Mouse (Mus musculus): ENCODE results near the gene Slc26a11. TPM values are rescaled to one million over a fixed set of nuclear protein-coding genes. Genes with fewer than 3 reads are reported as not detected.

Slc26a11 gene
- polyA plus RNA-seq, 1 experiment = 9.2 TPM

GRCm38 (mm10) chr11:119396461-119396860 lies 41.1 kb downstream of the Slc26a11 start:
- H3K4me3 ChIP-seq (ENCODE audit: low read depth, low read length) = no peak overlapping the region
- H3K27me3 ChIP-seq (ENCODE audit: control insufficient read depth, insufficient read depth, low read length, poor library complexity, severe bottlenecking) = no peaks in the 10 kb centered on the region; the same call in 1 of the 2 replicates
- H3K36me3 ChIP-seq (ENCODE audit: control insufficient read depth, insufficient read depth, low read length, poor library complexity, severe bottlenecking) = no peaks in the 10 kb centered on the region
- peaks cover 10% of the 10 kb centered on the region for H3K4me1 ChIP-seq (ENCODE audit: control insufficient read depth, insufficient read depth, low read length)
- no peak overlapping the region for H3K9ac ChIP-seq (ENCODE audit: low read depth, poor library complexity, severe bottlenecking)
- no peaks in the 10 kb centered on the region for H3K9me3 ChIP-seq (replicated peaks; ENCODE audit: control insufficient read depth, insufficient read depth, low read length, poor library complexity, severe bottlenecking)
- H3K27ac ChIP-seq (ENCODE audit: insufficient read depth, low read length) = no peak overlapping the region
- TF ChIP-seq CTCF (IDR thresholded peaks at IDR 0.05; ENCODE audit: low read depth, low read length) (no peak), EP300 (IDR thresholded peaks at IDR 0.05; ENCODE audit: insufficient read depth, low read depth, low read length) (peak; percentile 77)

- Histone ChIP-seq H3K27ac (ENCODE audit: insufficient read depth, low read length) (peak overlapping the region; percentile 31; the same call in 1 of the 2 replicates), H3K4me1 (ENCODE audit: control insufficient read depth, insufficient read depth, low read length) (peaks cover 2% of the 10 kb centered on the region), H3K9ac (ENCODE audit: low read depth, poor library complexity, severe bottlenecking) (no peak overlapping the region), H3K36me3 (ENCODE audit: control insufficient read depth, insufficient read depth, low read length, poor library complexity, severe bottlenecking) (no peaks in the 10 kb centered on the region), H3K9me3 (replicated peaks; ENCODE audit: control insufficient read depth, insufficient read depth, low read length, poor library complexity, severe bottlenecking) (no peaks in the 10 kb centered on the region), H3K4me3 (ENCODE audit: low read depth, low read length) (no peak overlapping the region), H3K27me3 (ENCODE audit: control insufficient read depth, insufficient read depth, low read length, poor library complexity, severe bottlenecking) (no peaks in the 10 kb centered on the region)
- no peak for TF ChIP-seq POLR2A (IDR thresholded peaks at IDR 0.05; ENCODE audit: insufficient read depth, low read length)
- no peak for TF ChIP-seq CTCF (IDR thresholded peaks at IDR 0.05; ENCODE audit: low read depth, low read length)
- no peak for TF ChIP-seq EP300 (IDR thresholded peaks at IDR 0.05; ENCODE audit: insufficient read depth, low read depth, low read length)
Measured at GRCm38 (mm10) chr11:119402501-119403160, 47.3 kb downstream of the Slc26a11 start.

GRCm38 (mm10) chr11:119404627-119405026 lies 49.3 kb downstream of the Slc26a11 start:
- no peak overlapping the region for H3K27ac ChIP-seq (ENCODE audit: insufficient read depth, low read length)
- no peak overlapping the region for H3K4me3 ChIP-seq (ENCODE audit: low read depth, low read length)
- TF ChIP-seq POLR2A (IDR thresholded peaks at IDR 0.05; ENCODE audit: insufficient read depth, low read length) = no peak
- TF ChIP-seq CTCF (IDR thresholded peaks at IDR 0.05; ENCODE audit: low read depth, low read length) = peak; percentile 96
- H3K27me3 ChIP-seq (ENCODE audit: control insufficient read depth, insufficient read depth, low read length, poor library complexity, severe bottlenecking) = no peaks in the 10 kb centered on the region
- H3K9me3 ChIP-seq (replicated peaks; ENCODE audit: control insufficient read depth, insufficient read depth, low read length, poor library complexity, severe bottlenecking) = no peaks in the 10 kb centered on the region
- no peak overlapping the region for H3K9ac ChIP-seq (ENCODE audit: low read depth, poor library complexity, severe bottlenecking)
- H3K4me1 ChIP-seq (ENCODE audit: control insufficient read depth, insufficient read depth, low read length) = peaks cover 2% of the 10 kb centered on the region
- no peaks in the 10 kb centered on the region for H3K36me3 ChIP-seq (ENCODE audit: control insufficient read depth, insufficient read depth, low read length, poor library complexity, severe bottlenecking)

GRCm38 (mm10) chr11:119407381-119407780 lies 52.0 kb downstream of the Slc26a11 start:
- H3K9me3 ChIP-seq (replicated peaks; ENCODE audit: control insufficient read depth, insufficient read depth, low read length, poor library complexity, severe bottlenecking) = no peaks in the 10 kb centered on the region
- no peak overlapping the region for H3K9ac ChIP-seq (ENCODE audit: low read depth, poor library complexity, severe bottlenecking)
- H3K36me3 ChIP-seq (ENCODE audit: control insufficient read depth, insufficient read depth, low read length, poor library complexity, severe bottlenecking) = no peaks in the 10 kb centered on the region
- TF ChIP-seq CTCF (IDR thresholded peaks at IDR 0.05; ENCODE audit: low read depth, low read length) (no peak), EP300 (IDR thresholded peaks at IDR 0.05; ENCODE audit: insufficient read depth, low read depth, low read length) (no peak), POLR2A (IDR thresholded peaks at IDR 0.05; ENCODE audit: insufficient read depth, low read length) (no peak)
- no peak overlapping the region for H3K27ac ChIP-seq (ENCODE audit: insufficient read depth, low read length)
- peaks cover 2% of the 10 kb centered on the region for H3K4me1 ChIP-seq (ENCODE audit: control insufficient read depth, insufficient read depth, low read length)
- no peak overlapping the region for H3K4me3 ChIP-seq (ENCODE audit: low read depth, low read length)
- H3K27me3 ChIP-seq (ENCODE audit: control insufficient read depth, insufficient read depth, low read length, poor library complexity, severe bottlenecking) = no peaks in the 10 kb centered on the region

GRCm38 (mm10) chr11:119407977-119408376 lies 52.6 kb downstream of the Slc26a11 start:
- H3K36me3 ChIP-seq (ENCODE audit: control insufficient read depth, insufficient read depth, low read length, poor library complexity, severe bottlenecking) = no peaks in the 10 kb centered on the region
- TF ChIP-seq CTCF (IDR thresholded peaks at IDR 0.05; ENCODE audit: low read depth, low read length) (no peak), POLR2A (IDR thresholded peaks at IDR 0.05; ENCODE audit: insufficient read depth, low read length) (no peak), EP300 (IDR thresholded peaks at IDR 0.05; ENCODE audit: insufficient read depth, low read depth, low read length) (no peak)
- H3K4me1 ChIP-seq (ENCODE audit: control insufficient read depth, insufficient read depth, low read length) = peaks cover 2% of the 10 kb centered on the region
- no peak overlapping the region for H3K4me3 ChIP-seq (ENCODE audit: low read depth, low read length)
- H3K27ac ChIP-seq (ENCODE audit: insufficient read depth, low read length) = no peak overlapping the region
- H3K9ac ChIP-seq (ENCODE audit: low read depth, poor library complexity, severe bottlenecking) = no peak overlapping the region
- no peaks in the 10 kb centered on the region for H3K9me3 ChIP-seq (replicated peaks; ENCODE audit: control insufficient read depth, insufficient read depth, low read length, poor library complexity, severe bottlenecking)
- H3K27me3 ChIP-seq (ENCODE audit: control insufficient read depth, insufficient read depth, low read length, poor library complexity, severe bottlenecking) = no peaks in the 10 kb centered on the region

GRCm38 (mm10) chr11:119419327-119420118 lies 64.2 kb downstream of the Slc26a11 start:
- H3K4me1 ChIP-seq (ENCODE audit: control insufficient read depth, insufficient read depth, low read length) = no peaks in the 10 kb centered on the region
- no peaks in the 10 kb centered on the region for H3K36me3 ChIP-seq (ENCODE audit: control insufficient read depth, insufficient read depth, low read length, poor library complexity, severe bottlenecking)
- no peak overlapping the region for H3K4me3 ChIP-seq (ENCODE audit: low read depth, low read length)
- no peaks in the 10 kb centered on the region for H3K9me3 ChIP-seq (replicated peaks; ENCODE audit: control insufficient read depth, insufficient read depth, low read length, poor library complexity, severe bottlenecking)
- TF ChIP-seq CTCF (IDR thresholded peaks at IDR 0.05; ENCODE audit: low read depth, low read length) = no peak
- TF ChIP-seq POLR2A (IDR thresholded peaks at IDR 0.05; ENCODE audit: insufficient read depth, low read length) = no peak
- TF ChIP-seq EP300 (IDR thresholded peaks at IDR 0.05; ENCODE audit: insufficient read depth, low read depth, low read length) = no peak
- H3K27ac ChIP-seq (ENCODE audit: insufficient read depth, low read length) = no peak overlapping the region
- no peaks in the 10 kb centered on the region for H3K27me3 ChIP-seq (ENCODE audit: control insufficient read depth, insufficient read depth, low read length, poor library complexity, severe bottlenecking)
- no peak overlapping the region for H3K9ac ChIP-seq (ENCODE audit: low read depth, poor library complexity, severe bottlenecking)

Measured in ES-Bruce4 (cell line).